Mouse (Mus musculus) liver, embryonic 14.5 days (tissue): Measurements from ENCODE around the gene Nmnat2.

Experiments
- CTCF ChIP-seq: IDR thresholded peaks from 2 replicates; pipeline ENCODE4 v1.5.1; 2016; ENCODE audit warnings: antibody characterized with exemption, low read depth, control low read depth
- EP300 ChIP-seq: IDR thresholded peaks from 2 replicates; pipeline ENCODE4 v1.6.1; 2016; ENCODE audit warnings: antibody characterized with exemption, low read depth

- TF ChIP-seq EP300: no peak
- TF ChIP-seq CTCF: no peak
Measured at GRCm38 (mm10) chr1:153138486-153138885, 183.7 kb downstream of the Nmnat2 start.
